Mouse (Mus musculus) spleen, adult 2 months (tissue): ENCODE data around the gene Nxph4. TPM values are rescaled to one million over a fixed set of nuclear protein-coding genes. Genes with fewer than 3 reads are reported as not detected.

ENCODE experiments used
- DNase-seq, 2 experiments: peaks; one replicate each; pipeline versions ENCODE4 v3.0.0 to v3.0.0-alpha.2; 2012 to 2021; ENCODE audit warnings: low spot score in 2 of 2, low read depth in 1 of 2
- H3K27ac ChIP-seq: fragments of 200-500 bp; 2 replicates; pipeline ENCODE4 v1.5.1; 2012; ENCODE audit warnings: low read length, inconsistent platforms; ENCODE audit not compliant: insufficient read depth
- H3K27me3 ChIP-seq: fragments of 200-500 bp; 2 replicates; pipeline ENCODE4 v1.6.1; 2012; ENCODE audit warnings: mild to moderate bottlenecking, moderate library complexity, low read length, inconsistent platforms; ENCODE audit not compliant: control insufficient read depth, insufficient read depth
- H3K36me3 ChIP-seq: fragments of 200-500 bp; 2 replicates; pipeline ENCODE4 v1.6.1; 2012; ENCODE audit warnings: mild to moderate bottlenecking, low read length, inconsistent platforms; ENCODE audit not compliant: control insufficient read depth, insufficient read depth
- H3K4me1 ChIP-seq: fragments of 200-500 bp; 2 replicates; pipeline ENCODE4 v1.6.1; 2011; ENCODE audit warnings: inconsistent platforms; ENCODE audit not compliant: control insufficient read depth, insufficient read depth, insufficient read length
- H3K4me3 ChIP-seq: fragments of 200-500 bp; 2 replicates; pipeline ENCODE4 v1.5.1; 2011; ENCODE audit warnings: mild to moderate bottlenecking, inconsistent platforms; ENCODE audit not compliant: insufficient read depth, insufficient read length; ENCODE audit errors: extremely low read depth
- CTCF ChIP-seq: fragments of 200-500 bp; IDR thresholded peaks from 2 replicates; pipeline ENCODE4 v1.5.1; 2011; ENCODE audit warnings: mild to moderate bottlenecking, inconsistent platforms; ENCODE audit not compliant: insufficient read depth, insufficient read length, insufficient replicate concordance; ENCODE audit errors: extremely low read depth
- POLR2A ChIP-seq: fragments of 200-500 bp; IDR thresholded peaks from 2 replicates; pipeline ENCODE4 v1.6.1; 2011; ENCODE audit warnings: low read depth, low read length, inconsistent platforms
- WGBS: fragments of 180-500 bp; shearing (Covaris S2); methylation state at CpG from one replicate; pipeline ENCODE4 v1.1.7; 2018; 5-methylcytosine and 5-hydroxymethylcytosine counted together
- polyA plus RNA-seq: library from polyadenylated mRNA; depleted of rRNA; stranded (reverse); fragments of >200 nt; gene quantifications from 2 replicates; pipeline ENCODE4 v1.2.3, GENCODE M21; 2012

The Nxph4 gene
- polyA plus RNA-seq, 1 experiment: not detected

DNA sequence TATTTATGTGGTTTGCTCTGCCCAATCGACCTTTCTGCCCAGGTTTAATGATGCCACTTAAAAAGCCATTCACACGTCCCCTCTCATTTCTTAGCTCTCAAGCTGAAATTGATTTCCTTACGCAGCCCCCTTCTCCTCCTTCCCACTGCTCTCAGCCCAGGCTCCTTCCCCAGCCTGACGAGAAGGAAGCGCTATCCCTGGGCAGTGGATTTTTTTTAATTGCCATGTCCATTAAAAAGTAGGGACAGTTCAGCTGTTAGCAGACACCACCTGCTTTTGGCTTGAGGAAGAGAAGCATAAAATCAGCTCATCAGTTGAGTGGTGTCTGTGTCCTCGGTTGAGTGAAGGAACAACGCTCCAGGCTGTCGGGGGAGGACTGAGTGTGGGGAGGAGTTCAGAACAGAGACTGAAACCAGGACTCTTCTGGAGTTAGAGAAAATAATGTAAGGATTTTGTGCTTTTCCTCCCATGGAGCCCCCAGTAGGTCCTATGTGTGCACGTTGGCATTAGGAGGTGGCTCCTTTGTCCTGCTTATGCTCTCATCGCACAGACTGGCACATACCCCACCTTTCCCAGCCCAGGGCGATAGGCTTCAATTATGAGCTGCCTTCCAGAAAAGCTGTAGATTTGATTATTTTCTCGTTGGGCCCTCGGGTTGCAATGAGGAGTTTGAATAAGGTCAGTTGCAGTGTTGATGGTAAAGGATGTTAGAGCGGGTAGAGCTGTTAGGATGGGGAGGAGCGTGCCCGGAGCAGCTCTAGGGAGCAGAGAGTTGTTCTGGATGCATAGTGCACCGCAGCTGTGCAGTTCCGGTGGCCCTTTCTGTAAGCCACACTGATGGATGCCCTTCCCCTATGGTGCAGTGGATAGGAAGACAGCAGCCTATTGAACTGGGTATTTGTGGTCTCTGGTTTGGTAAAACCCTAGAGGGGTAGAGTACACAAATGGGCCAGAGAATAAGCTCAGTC lies 43.9 kb downstream of the Nxph4 start:
- WGBS: 92% methylated on average over 18 of the region's 18 CpGs
- TF ChIP-seq POLR2A (no peak), CTCF (no peak)
- H3K4me3 ChIP-seq: no peak overlapping the region
- no peaks in the 10 kb centered on the region for H3K4me1 ChIP-seq
- H3K36me3 ChIP-seq: peaks cover 37% of the 10 kb centered on the region
- no peak overlapping the region for H3K27ac ChIP-seq
- no peak for DNase-seq
- H3K27me3 ChIP-seq: no peaks in the 10 kb centered on the region

DNA sequence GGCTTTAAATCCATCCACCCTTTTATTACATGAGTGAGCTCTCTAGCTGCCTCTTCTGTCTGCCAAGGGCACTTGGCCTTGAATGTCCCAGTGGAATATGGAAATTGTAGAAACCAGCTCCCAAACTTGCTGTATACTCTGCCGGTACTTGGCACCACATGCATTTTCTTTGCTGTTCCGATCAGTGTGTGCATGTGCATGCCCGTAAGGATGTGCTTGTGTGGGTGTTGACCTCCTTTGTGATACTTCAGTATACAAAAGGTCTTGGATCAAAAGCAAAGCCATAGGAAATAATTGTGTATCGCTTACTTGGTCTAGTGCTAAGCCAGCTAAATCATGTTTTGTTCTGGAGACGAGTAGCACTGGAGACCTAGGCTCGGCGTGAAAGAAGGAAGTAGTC lies 45.5 kb downstream of the Nxph4 start:
- no peaks in the 10 kb centered on the region for H3K4me1 ChIP-seq
- peaks cover 31% of the 10 kb centered on the region for H3K36me3 ChIP-seq
- no peaks in the 10 kb centered on the region for H3K27me3 ChIP-seq
- no peak overlapping the region for H3K4me3 ChIP-seq
- DNase-seq: no peak
- 91% methylated on average over 7 of the region's 7 CpGs for WGBS
- H3K27ac ChIP-seq: no peak overlapping the region
- TF ChIP-seq POLR2A (no peak), CTCF (no peak)

GRCm38 (mm10) chr10:127485235-127485634 lies 49.1 kb downstream of the Nxph4 start:
- H3K27ac ChIP-seq: no peak overlapping the region
- WGBS: 67% methylated on average over 10 of the region's 10 CpGs

GRCm38 (mm10) chr10:127480833-127481813 lies 53.2 kb downstream of the Nxph4 start:
- H3K27ac ChIP-seq: peak overlapping the region; percentile 37; the same call in 1 of the 2 replicates
- no peak overlapping the region for H3K4me3 ChIP-seq
- H3K4me1 ChIP-seq: no peaks in the 10 kb centered on the region; the same call in 1 of the 2 replicates
- no peaks in the 10 kb centered on the region for H3K27me3 ChIP-seq
- H3K36me3 ChIP-seq: peaks cover 13% of the 10 kb centered on the region; the same call in 1 of the 2 replicates
- DNase-seq: no peak
- no peak for TF ChIP-seq POLR2A
- no peak for TF ChIP-seq CTCF
- 38% methylated on average over 19 of the region's 19 CpGs for WGBS

More at GRCm38 (mm10) chr10:127485235-127485634, 49.1 kb downstream of the Nxph4 start:
- DNase-seq: no peak
- Histone ChIP-seq H3K4me1 (no peaks in the 10 kb centered on the region; the same call in 1 of the 2 replicates), H3K36me3 (peaks cover 15% of the 10 kb centered on the region), H3K27me3 (no peaks in the 10 kb centered on the region), H3K4me3 (no peak overlapping the region)
- TF ChIP-seq POLR2A: no peak
- no peak for TF ChIP-seq CTCF

DNA sequence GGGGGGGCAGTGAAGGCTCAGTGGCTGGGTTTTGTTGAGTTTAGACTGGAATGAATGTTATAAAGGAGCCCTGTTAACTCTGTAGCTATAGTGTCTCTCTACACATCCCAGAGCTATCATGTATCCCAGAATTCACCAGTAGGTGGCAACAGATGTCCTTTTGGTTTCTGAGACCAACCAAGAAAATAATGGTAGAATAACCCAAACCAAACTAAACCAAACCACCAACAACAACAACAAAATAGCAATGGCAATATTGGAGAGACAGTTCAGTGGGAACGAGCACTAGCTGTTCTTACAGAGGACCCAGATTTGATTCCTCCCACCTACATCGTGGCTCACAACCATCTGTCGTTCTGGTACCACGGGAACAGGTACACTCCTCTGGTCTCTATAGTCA lies 55.2 kb downstream of the Nxph4 start:
- Histone ChIP-seq H3K27ac (no peak overlapping the region), H3K36me3 (peaks cover 15% of the 10 kb centered on the region), H3K4me1 (no peaks in the 10 kb centered on the region; the same call in 1 of the 2 replicates), H3K4me3 (no peak overlapping the region), H3K27me3 (no peaks in the 10 kb centered on the region)
- DNase-seq: no peak
- TF ChIP-seq POLR2A: no peak
- no peak for TF ChIP-seq CTCF
- 91% methylated on average over 4 of the region's 4 CpGs for WGBS

DNA sequence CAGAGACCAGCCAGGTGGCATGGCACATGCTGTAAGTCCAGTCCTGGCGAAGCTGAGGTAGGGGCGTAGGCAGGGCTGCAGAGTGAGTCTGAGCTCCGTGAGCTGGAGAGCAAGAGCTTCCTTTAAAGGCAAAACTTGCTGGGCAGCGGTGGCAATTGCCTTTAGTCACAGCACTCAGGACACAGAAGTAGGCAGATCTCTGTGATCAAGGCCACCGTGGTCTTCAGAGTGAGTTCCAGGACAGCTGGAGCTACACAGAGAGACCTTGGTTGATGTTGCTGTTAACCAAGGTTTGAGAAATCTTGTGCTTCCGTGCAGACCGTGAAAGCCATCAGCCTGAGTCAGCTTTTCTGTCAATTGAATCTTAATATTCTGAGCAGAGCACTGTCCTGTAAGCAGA lies 57.1 kb downstream of the Nxph4 start:
- DNase-seq: no peak
- no peaks in the 10 kb centered on the region for H3K27me3 ChIP-seq
- no peaks in the 10 kb centered on the region; the same call in 1 of the 2 replicates for H3K4me1 ChIP-seq
- TF ChIP-seq POLR2A: no peak
- no peak for TF ChIP-seq CTCF
- H3K36me3 ChIP-seq: peaks cover 18% of the 10 kb centered on the region
- no peak overlapping the region for H3K27ac ChIP-seq
- 88% methylated on average over 7 of the region's 7 CpGs for WGBS
- H3K4me3 ChIP-seq: no peak overlapping the region
